Mouse (Mus musculus) limb, embryonic 10.5 days (tissue): ENCODE measurements around the gene Yipf7. TPM values are rescaled to one million over a fixed set of nuclear protein-coding genes. Genes with fewer than 3 reads are reported as not detected.

Experiments used
- DNase-seq: peaks from one replicate; pipeline ENCODE4 v3.0.0-alpha.2; 2017; ENCODE audit warnings: low spot score
- H3K27ac ChIP-seq: fragments of 300-500 bp; sonication (generic); 2 replicates; pipeline ENCODE4 v1.5.1; 2016; ENCODE audit warnings: mild to moderate bottlenecking
- H3K27me3 ChIP-seq: fragments of 300-500 bp; sonication (generic); 2 replicates; pipeline ENCODE4 v1.6.1; 2016; ENCODE audit warnings: low read depth, mild to moderate bottlenecking; ENCODE audit not compliant: poor library complexity, severe bottlenecking
- H3K36me3 ChIP-seq: fragments of 300-500 bp; sonication (generic); 2 replicates; pipeline ENCODE4 v1.6.1; 2016; ENCODE audit warnings: mild to moderate bottlenecking, moderate library complexity
- H3K4me1 ChIP-seq: fragments of 300-500 bp; sonication (generic); 2 replicates; pipeline ENCODE4 v1.6.1; 2016
- H3K4me3 ChIP-seq: fragments of 300-500 bp; sonication (generic); 2 replicates; pipeline ENCODE4 v1.5.1; 2016; ENCODE audit warnings: mild to moderate bottlenecking, moderate library complexity
- H3K9me3 ChIP-seq: fragments of 300-500 bp; sonication (generic); replicated peaks from 2 replicates; pipeline ENCODE4 v1.6.1; 2016; ENCODE audit warnings: mild to moderate bottlenecking
- WGBS: fragments of 180-500 bp; shearing (Covaris S2); methylation state at CpG from one replicate; pipeline ENCODE4 v1.1.7; 2016; 5-methylcytosine and 5-hydroxymethylcytosine counted together
- polyA plus RNA-seq: library from polyadenylated mRNA; unstranded; fragments of >200 nt; fragmentation: Nextera tagmentation; extraction: Ambion mirVana; gene quantifications from 2 replicates; pipeline ENCODE4 v1.2.1, GENCODE M21; 2016

Gene Yipf7
- polyA plus RNA-seq, 1 experiment from 2014 or later, result not detected

DNA sequence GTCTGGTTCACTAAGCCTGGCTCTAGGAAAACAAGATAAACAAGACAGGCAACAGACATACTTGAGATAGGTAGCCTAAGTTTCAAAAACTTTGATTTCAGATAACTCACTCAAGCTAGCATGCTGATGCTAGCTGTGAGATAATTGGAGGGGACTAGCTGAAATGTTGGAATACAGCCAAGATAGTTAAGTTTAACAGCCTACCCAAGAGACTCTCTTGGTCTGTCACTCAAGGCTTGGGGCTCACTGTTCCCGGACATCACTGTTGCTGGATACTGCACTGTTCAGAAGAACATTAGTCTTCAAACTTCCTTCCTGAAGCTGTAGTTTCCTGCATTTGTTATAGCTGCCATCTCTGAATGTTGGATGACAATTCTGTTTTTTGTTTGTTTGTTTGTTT, 74.9 kb downstream of the Yipf7 start:
- Histone ChIP-seq H3K36me3 (no peaks in the 10 kb centered on the region), H3K4me1 (no peaks in the 10 kb centered on the region), H3K27me3 (no peaks in the 10 kb centered on the region), H3K9me3 (no peaks in the 10 kb centered on the region), H3K27ac (no peak overlapping the region), H3K4me3 (no peak overlapping the region)
- no peak for DNase-seq
- WGBS, result 92% methylated on average over 1 of the region's 1 CpGs

Other genes starting within 250 kb of the Yipf7 start
- gene Kctd8, start 201.0 kb downstream of the Yipf7 start, polyA plus RNA-seq, result 0.55 and 2.1 TPM in 2 replicates
- 42.0 and 53.8 TPM in 2 replicates for gene Guf1, start 14.3 kb upstream of the Yipf7 start, polyA plus RNA-seq
- gene Gnpda2, start 49.7 kb upstream of the Yipf7 start, polyA plus RNA-seq, result 18.5 and 25.6 TPM in 2 replicates